Mouse (Mus musculus) urinary bladder, adult 2 months (tissue): ENCODE measurements around the gene Tal1. TPM values are rescaled to one million over a fixed set of nuclear protein-coding genes. Genes with fewer than 3 reads are reported as not detected.

Source experiments
- DNase-seq: peaks from one replicate; pipeline ENCODE4 v3.0.0; 2022; ENCODE audit warnings: low spot score
- polyA plus RNA-seq: library from polyadenylated mRNA; depleted of rRNA; stranded (reverse); fragments of >200 nt; gene quantifications from 2 replicates; pipeline ENCODE4 v1.2.3, GENCODE M21; 2012; rRNA removed

The Tal1 gene
- polyA plus RNA-seq: 2.1 and 2.2 TPM in 2 replicates

DNA sequence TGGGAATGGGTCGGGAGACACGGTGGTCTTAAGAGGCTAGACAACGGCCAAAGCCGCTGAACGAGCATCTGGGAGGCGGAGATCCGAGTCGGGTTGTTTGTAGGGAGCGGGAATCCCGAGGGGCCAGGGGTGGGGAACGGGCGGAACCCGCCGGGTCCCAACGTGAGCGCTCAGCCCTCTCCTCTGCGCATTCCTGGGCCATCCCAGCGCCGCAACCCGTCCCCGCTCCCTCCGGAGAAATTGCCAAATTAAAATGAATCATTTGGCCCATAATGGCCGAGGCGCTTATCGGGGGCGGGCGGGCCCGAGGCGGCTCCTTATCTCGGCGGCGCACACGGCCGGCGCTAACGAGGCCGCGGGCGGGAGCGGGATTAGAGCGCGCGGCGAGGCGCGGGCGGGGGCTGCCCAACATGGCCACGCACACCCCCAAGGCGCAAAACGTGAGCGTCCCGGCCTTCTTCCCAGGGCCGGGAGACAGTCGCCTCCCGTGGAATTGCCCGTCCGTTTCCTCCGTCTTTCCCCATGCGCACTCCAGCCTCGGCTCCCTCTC is at the start of gene Tal1:
Gene Tal1 (plus strand): TSS at position 56 of the 550 bp plus-strand sequence.
- DNase-seq: no peak

GRCm38 (mm10) chr4:115014276-115014675 is 42.0 kb upstream of the Tal1 start:
- no peak for DNase-seq

DNA sequence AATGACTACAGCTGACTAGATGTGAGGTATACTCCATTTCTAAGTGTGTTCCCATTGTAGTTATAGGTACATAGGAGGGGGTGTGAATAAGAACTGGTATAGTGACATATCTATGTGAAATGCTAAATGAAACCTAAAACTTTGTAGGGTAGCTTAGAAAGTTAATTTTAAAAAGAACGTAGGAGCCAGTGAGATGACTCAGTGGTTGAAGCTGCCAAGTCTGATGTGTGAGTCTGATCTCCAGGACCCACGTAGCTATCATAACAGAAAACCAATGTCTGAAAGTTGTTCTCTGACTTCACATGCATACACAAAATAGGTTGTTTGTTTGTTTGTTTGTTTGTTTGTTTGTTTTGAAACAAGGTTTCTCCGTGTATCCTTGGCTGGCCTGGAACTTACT is 36.2 kb upstream of the Tal1 start:
- no peak for DNase-seq

- no peak for DNase-seq
Observed at GRCm38 (mm10) chr4:115035043-115035442, 21.2 kb upstream of the Tal1 start.

GRCm38 (mm10) chr4:115038242-115038641 is 18.0 kb upstream of the Tal1 start:
- DNase-seq: no peak

GRCm38 (mm10) chr4:115045621-115046020 is 10.6 kb upstream of the Tal1 start:
- no peak for DNase-seq

GRCm38 (mm10) chr4:115047750-115048149 is 8.5 kb upstream of the Tal1 start:
- DNase-seq: no peak

DNA sequence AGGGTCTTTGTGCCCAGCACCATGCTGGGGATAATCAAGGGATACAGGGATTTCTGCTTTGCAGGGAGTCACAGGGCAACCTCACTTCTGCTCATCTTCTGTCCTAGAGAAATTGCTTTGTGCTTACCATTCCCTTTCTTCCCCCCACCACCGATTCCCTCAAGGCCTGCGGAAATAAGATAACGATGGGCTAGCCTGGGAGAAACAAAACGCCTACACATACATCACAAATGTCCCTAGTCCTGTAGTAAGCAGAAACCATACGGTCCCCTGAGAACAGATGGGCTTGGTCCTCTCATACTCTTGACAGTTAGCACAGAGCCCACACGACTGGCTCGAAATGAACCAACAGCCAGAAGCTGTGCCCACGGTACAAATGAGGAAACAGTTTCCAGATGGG is 8.0 kb upstream of the Tal1 start:
- no peak for DNase-seq

GRCm38 (mm10) chr4:115051245-115051644 is 5.0 kb upstream of the Tal1 start:
- DNase-seq: no peak

DNA sequence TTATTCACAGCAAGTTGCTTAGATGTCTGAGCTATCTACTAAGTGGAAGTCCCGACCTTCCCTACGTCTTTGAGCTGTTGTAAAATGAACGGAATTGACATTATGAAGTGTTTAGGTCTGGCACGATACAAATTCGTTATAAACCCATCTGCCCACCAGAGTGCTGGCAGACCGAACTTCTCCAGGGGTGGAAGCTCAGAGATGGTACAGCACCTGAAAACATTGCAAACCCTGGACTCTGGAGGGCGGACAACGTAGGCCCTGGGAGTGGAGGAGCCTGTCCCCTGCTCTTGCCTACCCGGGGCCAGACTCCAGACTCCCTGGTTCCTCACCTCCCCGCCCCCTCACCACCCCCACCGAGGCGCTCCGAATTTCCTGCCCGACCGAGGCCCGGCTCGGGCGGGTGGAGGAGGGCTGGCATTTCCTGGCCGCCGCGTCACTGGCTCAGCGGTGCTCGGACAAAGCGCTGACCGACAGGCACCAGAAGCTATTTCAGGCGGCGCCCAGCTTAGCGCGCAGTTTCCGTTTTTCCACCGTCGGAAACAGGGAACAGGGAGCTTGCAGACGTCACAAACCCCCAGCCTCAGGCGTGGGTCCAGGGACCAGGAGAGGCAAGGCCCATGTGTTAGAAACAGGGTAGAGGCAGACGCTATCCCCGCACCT is 3.8 kb upstream of the Tal1 start:
- no peak for DNase-seq

DNA sequence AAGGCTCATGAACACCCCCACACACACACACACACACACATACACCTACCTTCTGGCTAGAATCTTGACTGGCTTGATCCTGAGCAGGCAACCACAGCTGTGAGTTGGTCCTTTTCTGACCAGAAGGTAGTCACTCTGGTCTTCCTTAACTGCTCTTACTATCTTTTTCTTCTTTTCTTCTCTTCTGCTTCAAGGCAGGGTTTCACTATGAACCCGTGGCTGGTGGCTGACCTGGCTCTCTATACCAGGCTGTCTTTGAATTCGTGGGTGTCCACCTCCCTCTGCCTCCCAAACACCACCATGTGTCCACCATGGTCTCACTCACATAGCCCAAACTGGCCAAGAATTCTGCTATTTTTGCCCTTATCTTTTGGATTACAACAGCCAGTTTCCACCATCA is 1.2 kb upstream of the Tal1 start:
- DNase-seq: no peak

DNA sequence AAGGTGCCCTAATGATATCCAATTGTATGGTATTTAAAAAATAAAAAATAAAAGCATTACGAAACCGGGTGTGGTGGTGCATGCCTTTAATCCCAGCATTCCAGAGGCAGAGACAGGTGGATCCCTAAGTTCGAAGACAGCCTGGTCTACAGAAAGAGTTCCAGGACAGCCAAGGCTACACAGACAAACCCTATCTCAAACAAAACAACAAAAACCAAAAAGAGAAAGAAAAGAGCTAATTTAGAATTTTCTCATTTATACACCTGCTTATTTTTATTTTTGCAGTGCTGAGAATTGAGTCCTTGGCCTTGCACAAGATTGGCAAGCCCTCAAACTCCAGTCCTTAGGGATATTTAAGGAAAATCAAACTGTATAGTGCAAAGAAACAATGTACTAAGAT is 535 bp upstream of the Tal1 start:
- no peak for DNase-seq

DNA sequence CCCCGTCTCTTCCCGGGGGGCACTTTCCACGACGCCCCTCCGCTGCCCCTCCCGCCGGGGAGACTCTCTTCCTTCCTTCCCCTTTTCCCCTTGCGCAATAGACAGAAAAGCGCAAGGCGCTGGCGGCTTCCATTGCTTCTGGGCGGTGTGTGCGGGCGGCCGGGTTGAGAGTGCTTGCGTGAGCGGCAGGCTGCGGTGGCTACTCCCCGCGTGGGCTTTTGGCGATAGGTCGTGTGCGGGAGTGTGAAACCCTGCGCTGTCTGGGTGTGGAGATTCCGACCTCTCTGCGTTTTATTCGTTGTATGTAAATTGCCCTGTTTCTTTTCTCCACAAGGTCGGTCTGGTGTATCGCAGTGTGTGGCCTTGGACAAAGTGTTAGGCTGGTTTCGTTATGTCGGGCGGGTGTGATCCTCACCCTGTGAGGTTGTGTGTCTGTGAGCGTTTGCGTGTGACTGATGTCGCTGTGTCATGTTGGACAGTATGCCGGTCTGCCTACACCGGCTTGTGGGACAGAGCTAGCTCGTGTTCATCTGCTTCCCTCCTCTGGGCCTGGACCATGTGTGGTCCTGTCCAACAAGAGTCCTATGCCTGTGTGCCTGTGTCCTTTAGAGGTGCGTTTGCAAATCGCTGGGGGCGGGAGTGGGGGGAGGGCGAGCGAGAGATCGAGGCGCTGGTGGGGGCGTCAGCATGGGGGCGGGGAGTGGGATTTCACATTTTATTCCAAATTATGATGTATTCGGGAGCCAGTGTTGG is 871 bp downstream of the Tal1 start:
- peak; percentile 44 for DNase-seq

- no peak for DNase-seq
Observed at GRCm38 (mm10) chr4:115057674-115058316, 1.6 kb downstream of the Tal1 start.

DNA sequence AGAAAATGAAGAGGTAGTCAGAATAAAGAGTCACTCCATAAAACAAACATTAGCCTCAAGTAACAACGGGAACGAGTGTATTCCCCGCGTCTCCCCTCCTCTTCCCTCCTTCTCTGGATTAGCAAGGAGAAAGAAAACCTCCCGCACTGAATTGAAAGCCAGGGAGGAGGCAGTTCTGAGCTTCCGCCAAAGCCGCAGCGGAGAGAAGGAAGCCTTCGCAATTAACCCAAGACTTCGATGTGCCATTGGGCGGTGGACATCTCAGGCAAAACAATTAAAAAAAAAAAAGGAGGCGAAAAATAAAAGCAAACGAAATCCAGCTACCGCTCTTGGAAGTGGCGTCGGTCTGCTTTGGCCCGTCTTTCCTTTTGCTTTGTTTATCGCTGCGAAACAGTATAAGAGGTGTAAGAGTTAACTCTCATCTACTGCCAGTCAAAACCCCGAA is 2.1 kb downstream of the Tal1 start:
- no peak for DNase-seq

- no peak for DNase-seq
Observed at GRCm38 (mm10) chr4:115058871-115059590, 2.8 kb downstream of the Tal1 start.

DNA sequence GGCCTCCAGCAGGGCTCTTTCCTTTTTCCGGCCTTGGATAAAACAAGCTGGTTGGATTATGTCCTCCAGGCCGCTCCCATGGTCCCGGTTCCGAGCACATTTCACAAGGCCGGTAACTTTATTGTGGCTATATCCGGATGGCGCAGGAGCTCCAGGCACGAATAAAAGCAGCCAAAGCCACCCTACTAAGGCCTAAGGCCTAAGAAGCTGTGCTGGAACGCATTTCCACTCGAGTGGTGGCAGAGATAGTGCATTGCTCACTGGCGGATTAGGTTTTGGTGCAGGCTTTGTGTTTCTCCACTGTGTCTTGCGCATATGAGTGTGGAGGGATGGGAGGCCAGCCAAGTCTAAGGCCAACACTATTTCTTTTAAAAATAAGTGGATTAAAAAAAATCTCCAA is 3.6 kb downstream of the Tal1 start:
- DNase-seq: no peak

DNA sequence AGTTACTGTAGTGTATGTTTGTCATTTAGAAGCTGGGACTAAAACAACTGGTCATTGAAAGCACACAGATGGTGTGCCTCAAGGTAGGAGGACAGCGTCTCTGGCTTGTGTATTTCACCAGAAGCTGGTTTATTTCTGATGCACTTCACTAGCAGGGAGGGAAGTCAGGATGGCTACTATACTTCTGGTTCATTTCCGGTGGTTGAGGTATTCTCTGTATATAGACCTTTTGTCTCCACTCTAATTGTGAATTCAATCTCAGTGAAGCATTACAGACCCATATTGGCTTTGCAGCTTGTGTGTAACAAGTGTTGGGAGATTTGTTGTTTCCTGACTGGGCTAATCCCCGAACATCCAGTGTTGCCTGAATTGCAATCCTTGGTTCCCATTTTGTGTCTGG is 4.5 kb downstream of the Tal1 start:
- no peak for DNase-seq

DNA sequence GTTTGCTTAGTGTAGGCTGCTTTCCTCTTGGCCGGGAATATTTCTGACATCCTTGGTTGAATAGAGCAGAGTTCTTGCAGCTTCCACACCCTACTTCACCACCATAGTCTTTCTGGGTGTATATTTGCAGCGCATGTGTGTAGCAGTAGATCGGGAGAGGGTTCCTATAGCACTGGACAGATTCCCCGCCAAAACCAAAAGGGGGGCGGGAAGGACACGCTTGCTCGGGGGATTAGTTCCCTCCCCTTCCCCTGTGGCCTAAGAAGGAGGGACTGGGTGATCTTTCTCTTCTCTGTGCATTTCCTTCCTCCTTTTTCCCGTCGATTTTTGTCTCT is 6.3 kb downstream of the Tal1 start:
- DNase-seq: no peak

DNA sequence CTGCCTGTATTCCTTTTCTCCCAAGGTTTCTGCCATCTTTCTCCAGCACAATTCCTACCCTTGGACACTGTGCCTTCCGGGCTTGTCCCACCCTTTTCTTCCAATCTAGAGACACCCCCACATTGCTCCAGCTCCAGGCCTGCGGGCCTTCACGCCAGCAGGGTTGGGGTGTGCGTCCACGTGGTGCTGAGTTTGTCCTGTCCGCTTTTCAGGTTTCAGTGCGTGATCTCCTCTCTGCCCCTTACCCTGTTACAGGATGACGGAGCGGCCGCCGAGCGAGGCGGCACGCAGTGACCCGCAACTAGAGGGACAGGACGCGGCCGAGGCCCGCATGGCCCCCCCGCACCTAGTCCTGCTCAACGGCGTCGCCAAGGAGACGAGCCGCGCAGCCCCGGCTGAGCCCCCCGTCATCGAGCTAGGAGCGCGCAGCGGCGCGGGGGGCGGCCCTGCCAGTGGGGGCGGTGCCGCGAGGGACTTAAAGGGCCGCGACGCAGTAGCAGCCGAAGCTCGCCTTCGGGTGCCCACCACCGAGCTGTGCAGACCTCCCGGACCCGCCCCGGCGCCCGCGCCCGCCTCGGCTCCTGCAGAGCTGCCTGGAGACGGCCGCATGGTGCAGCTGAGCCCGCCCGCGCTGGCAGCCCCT is 6.8 kb downstream of the Tal1 start:
- no peak for DNase-seq

DNA sequence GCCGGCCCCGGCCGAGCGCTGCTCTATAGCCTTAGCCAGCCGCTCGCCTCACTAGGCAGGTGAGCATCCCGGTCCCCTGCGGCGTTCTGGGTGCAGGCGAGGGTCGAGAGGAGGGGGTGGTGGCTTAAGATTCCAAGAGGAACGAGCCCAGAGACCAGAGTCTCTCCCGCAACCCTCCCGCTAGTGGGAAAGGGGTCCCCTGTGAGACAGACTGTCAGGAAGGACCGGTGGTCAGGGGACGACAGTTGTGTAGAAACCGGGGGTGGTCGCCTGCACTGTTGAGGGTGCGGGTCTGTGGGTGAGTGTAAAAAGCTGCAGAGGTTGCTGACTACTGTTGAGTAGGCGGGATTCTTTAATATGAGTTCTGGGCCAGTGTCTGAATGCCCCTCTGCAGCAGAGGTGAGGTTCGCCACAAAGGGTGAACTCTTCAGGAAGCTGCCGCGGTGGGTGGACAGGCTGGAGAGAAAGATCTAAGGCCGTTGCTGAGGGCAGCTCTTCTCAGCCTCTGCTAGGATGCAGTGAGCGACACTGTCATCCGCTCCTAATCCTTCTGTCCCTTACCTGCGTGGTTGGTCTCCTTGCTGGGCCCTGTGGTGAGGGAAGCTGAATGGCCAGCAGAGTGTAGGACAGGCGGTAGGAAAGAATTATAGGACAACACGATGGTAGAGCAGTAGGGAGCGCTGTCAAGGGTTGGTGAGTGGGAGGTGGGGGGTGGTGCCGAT is 7.5 kb downstream of the Tal1 start:
- DNase-seq: no peak
